In genomic region chr16:20621991-20622685, GRCm38 (mm10) we compare ENCODE assay signal across 8 mouse cellular contexts. TPM values are rescaled to one million over a fixed set of nuclear protein-coding genes. Genes with fewer than 3 reads are reported as not detected.
DNase-seq lines count a peak whose midpoint lies in the region; ATAC-seq lines count a peak whose summit lies in the region.

No protein-coding gene starts in this region.

- H3K4me1 ChIP-seq in limb, embryonic 12.5 days (replicated peaks) = peaks cover 29% of the 10 kb centered on the region
- peaks cover 26% of the 10 kb centered on the region for H3K4me1 ChIP-seq in midbrain, embryonic 12.5 days

- peaks cover 49% of the 10 kb centered on the region for H3K27me3 ChIP-seq in limb, embryonic 12.5 days
- peaks cover 22% of the 10 kb centered on the region for H3K27me3 ChIP-seq in midbrain, embryonic 12.5 days

- H3K27ac ChIP-seq in limb, embryonic 12.5 days = peak overlapping the region; percentile 45; the same call in 1 of the 2 replicates
- peak overlapping the region; percentile 90 for H3K27ac ChIP-seq in midbrain, embryonic 12.5 days (replicated peaks)

- peaks cover 7% of the 10 kb centered on the region; the same call in 1 of the 2 replicates for H3K36me3 ChIP-seq in limb, embryonic 12.5 days
- H3K36me3 ChIP-seq in midbrain, embryonic 12.5 days = peaks cover 4% of the 10 kb centered on the region; the same call in 1 of the 2 replicates

- WGBS in limb, embryonic 12.5 days = under 1% methylated on average over 36 of the region's 37 CpGs
- WGBS in midbrain, embryonic 12.5 days = under 1% methylated on average over 37 of the region's 37 CpGs

- H3K4me3 ChIP-seq in limb, embryonic 12.5 days (replicated peaks) = peak overlapping the region; percentile 76
- H3K4me3 ChIP-seq in midbrain, embryonic 12.5 days = peak overlapping the region; percentile 76

- peak; percentile 28 to 49 for DNase-seq in urinary bladder, adult 18-20 months (ENCODE audit: low spot score in 2 of 2)
- no peak for DNase-seq in urinary bladder, postnatal 10 days (ENCODE audit: low spot score)
- peak; percentile 70 to 71 for DNase-seq in cerebellum, postnatal 14 days
- peak; percentile 17 for DNase-seq in gastrocnemius, postnatal 10 days
- peak; percentile 40 to 69 for DNase-seq in spleen, postnatal 4 days (ENCODE audit: low spot score in 2 of 2)

- H3K9ac ChIP-seq in limb, embryonic 12.5 days (replicated peaks) = peak overlapping the region; percentile 63
- H3K9ac ChIP-seq in midbrain, embryonic 12.5 days (replicated peaks) = peak overlapping the region; percentile 78

- peak; percentile 11 for ATAC-seq in inflammation-experienced regulatory T-cells, adult 6 months
- peak; percentile 44 for ATAC-seq in limb, embryonic 12.5 days (ENCODE audit: insufficient number of reproducible peaks, insufficient read depth, low FRiP score, low TSS enrichment, low read depth)
- ATAC-seq in midbrain, embryonic 12.5 days (ENCODE audit: low FRiP score, low read depth) = peak; percentile 53

- H3K9me3 ChIP-seq in limb, embryonic 12.5 days = no peaks in the 10 kb centered on the region
- no peaks in the 10 kb centered on the region for H3K9me3 ChIP-seq in midbrain, embryonic 12.5 days

- H3K4me2 ChIP-seq in limb, embryonic 12.5 days = peak overlapping the region; percentile 98
- peak overlapping the region; percentile 94 for H3K4me2 ChIP-seq in midbrain, embryonic 12.5 days (replicated peaks)

RNA-seq across cellular contexts. Expression of gene Camk2n2, which starts 1.1 kb away (rescaled TPM):
- 1 to 10 TPM; 2.6 to 3.0 TPM for total RNA-seq in gastrocnemius, postnatal 10 days (2021)
- under 1 TPM in 1 of 3 experiments, not detected in 2; 0.43 TPM for polyA plus RNA-seq in inflammation-experienced regulatory T-cells, adult 6 months (2017; shearing (Covaris generic))
- polyA plus RNA-seq in limb, embryonic 12.5 days (2016; fragmentation: Nextera tagmentation; extraction: Ambion mirVana) = 1.1 and 1.2 TPM in 2 replicates
- 8.8 and 9.8 TPM in 2 replicates for polyA plus RNA-seq in midbrain, embryonic 12.5 days (2016; fragmentation: Nextera tagmentation; extraction: Ambion mirVana)

RNA-seq across cellular contexts. Expression of gene Ece2, which starts 7.5 kb away (rescaled TPM):
- total RNA-seq in gastrocnemius, postnatal 10 days (2021) = under 1 TPM in 1 of 2 experiments, not detected in 1; 0.63 TPM
- not detected for polyA plus RNA-seq in inflammation-experienced regulatory T-cells, adult 6 months (2017; shearing (Covaris generic))
- polyA plus RNA-seq in limb, embryonic 12.5 days (2016; fragmentation: Nextera tagmentation; extraction: Ambion mirVana) = 5.9 TPM in 2 replicates
- 7.8 and 9.7 TPM in 2 replicates for polyA plus RNA-seq in midbrain, embryonic 12.5 days (2016; fragmentation: Nextera tagmentation; extraction: Ambion mirVana)

RNA-seq across cellular contexts. Expression of gene Alg3, which starts 10.6 kb away (rescaled TPM):
- 10 to 100 TPM; 10.6 to 11.5 TPM for total RNA-seq in gastrocnemius, postnatal 10 days (2021)
- 10 to 100 TPM; 22.7 to 33.7 (median 28.4) TPM for polyA plus RNA-seq in inflammation-experienced regulatory T-cells, adult 6 months (2017; shearing (Covaris generic))
- 35.5 and 42.5 TPM in 2 replicates for polyA plus RNA-seq in limb, embryonic 12.5 days (2016; fragmentation: Nextera tagmentation; extraction: Ambion mirVana)
- 42.6 TPM in 2 replicates for polyA plus RNA-seq in midbrain, embryonic 12.5 days (2016; fragmentation: Nextera tagmentation; extraction: Ambion mirVana)

RNA-seq across cellular contexts. Expression of gene Gm49333, which starts 10.7 kb away (rescaled TPM):
- under 1 TPM; 0.09 to 0.42 TPM for total RNA-seq in gastrocnemius, postnatal 10 days (2021)
- not detected for polyA plus RNA-seq in inflammation-experienced regulatory T-cells, adult 6 months (2017; shearing (Covaris generic))
- polyA plus RNA-seq in limb, embryonic 12.5 days (2016; fragmentation: Nextera tagmentation; extraction: Ambion mirVana) = not detected in 2 replicates
- 0.45 TPM in 1 of 2 replicates, not detected in the other for polyA plus RNA-seq in midbrain, embryonic 12.5 days (2016; fragmentation: Nextera tagmentation; extraction: Ambion mirVana)

RNA-seq across cellular contexts. Expression of gene Eef1akmt4, which starts 10.7 kb away (rescaled TPM):
- total RNA-seq in gastrocnemius, postnatal 10 days (2021) = 1 to 10 TPM; 4.8 to 5.7 TPM
- 10 to 100 TPM; 12.0 to 19.3 (median 18.7) TPM for polyA plus RNA-seq in inflammation-experienced regulatory T-cells, adult 6 months (2017; shearing (Covaris generic))
- 32.7 and 36.6 TPM in 2 replicates for polyA plus RNA-seq in limb, embryonic 12.5 days (2016; fragmentation: Nextera tagmentation; extraction: Ambion mirVana)
- 19.0 and 22.1 TPM in 2 replicates for polyA plus RNA-seq in midbrain, embryonic 12.5 days (2016; fragmentation: Nextera tagmentation; extraction: Ambion mirVana)
